Mouse (Mus musculus) retina, embryonic 14.5 days (tissue): ENCODE results near the gene Tecrl.

Experiments
- DNase-seq: peaks from one replicate; pipeline ENCODE4 v3.0.0-alpha.2; 2015; ENCODE audit warnings: low spot score

The Tecrl gene

GRCm38 (mm10) chr5:83354846-83355561, at the start of gene Tecrl:
Gene Tecrl, minus strand, starts transcription at chr5:83355195.
- peak; percentile 27 for DNase-seq

GRCm38 (mm10) chr5:83385021-83385420, 30.0 kb upstream of the Tecrl start:
- DNase-seq = no peak

GRCm38 (mm10) chr5:83351615-83352014, 3.4 kb downstream of the Tecrl start:
- no peak for DNase-seq

- no peak for DNase-seq
These were observed 15.9 kb downstream of the Tecrl start for GRCm38 (mm10) chr5:83339144-83339543.

GRCm38 (mm10) chr5:83267148-83267776, 87.7 kb downstream of the Tecrl start:
- DNase-seq = no peak

DNA sequence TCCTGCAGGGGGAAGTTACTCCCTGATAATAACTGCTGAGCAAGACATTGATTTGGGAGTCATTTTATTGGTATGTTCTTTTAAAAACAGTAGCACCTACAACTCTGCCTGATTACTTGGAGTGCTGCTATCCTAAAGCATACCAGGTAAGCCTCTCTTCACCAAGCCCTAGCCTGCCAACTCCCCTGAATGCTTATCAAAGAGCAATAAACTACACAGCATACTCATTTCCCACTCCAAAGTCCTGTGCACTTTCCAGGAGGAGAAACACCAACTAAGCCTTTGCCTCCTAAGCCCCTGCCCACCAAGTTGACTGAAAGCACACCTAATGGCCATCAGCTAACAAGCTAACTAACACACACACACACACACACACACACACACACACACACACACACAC, 94.9 kb downstream of the Tecrl start:
- DNase-seq = no peak

- peak; percentile 65 for DNase-seq
These were observed 100.9 kb downstream of the Tecrl start for GRCm38 (mm10) chr5:83254141-83254540.

GRCm38 (mm10) chr5:83238848-83239452, 116.0 kb downstream of the Tecrl start:
- DNase-seq = peak; percentile 57
